Mouse (Mus musculus): ENCODE results near the gene Ogg1.

Gene Ogg1

DNA sequence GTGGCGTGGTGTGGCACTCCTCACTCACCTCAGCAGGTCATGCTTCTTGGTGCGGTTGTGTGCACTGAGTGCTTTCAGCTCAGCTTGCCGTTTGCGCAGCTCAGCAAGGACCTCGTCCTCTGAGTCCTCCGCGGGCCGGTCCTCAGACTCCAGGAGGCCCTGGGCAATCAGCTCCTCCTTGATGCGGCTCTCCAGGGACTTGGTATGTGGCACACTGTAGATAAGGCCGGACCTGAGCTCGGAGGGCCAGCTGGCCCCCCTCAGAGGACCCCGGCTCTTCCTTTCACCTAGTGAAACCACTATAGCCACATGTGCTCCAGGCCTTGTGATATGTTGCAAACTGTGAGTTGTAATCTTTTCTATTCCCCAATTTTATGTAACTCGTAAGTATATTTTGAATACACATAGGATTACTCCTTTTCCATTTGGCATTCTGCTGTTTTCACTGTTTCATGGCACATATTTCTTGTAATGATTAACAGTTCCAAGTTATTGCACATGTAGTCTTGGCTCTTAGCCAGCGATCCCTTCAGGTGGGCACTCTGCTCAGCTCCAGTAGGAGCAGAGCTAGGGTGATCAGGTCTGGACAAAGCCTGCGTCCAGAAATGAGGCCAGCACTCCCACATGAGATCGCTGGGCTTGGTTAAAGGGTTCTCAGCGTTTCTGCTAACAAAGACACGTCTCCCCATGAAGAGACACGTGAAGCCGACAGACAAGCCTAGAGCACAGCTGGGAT lies 43.6 kb downstream of the Ogg1 start:
- Histone ChIP-seq H3K36me3 (ENCODE audit: control insufficient read depth, insufficient read depth, low read length, poor library complexity, severe bottlenecking) (peaks cover 8% of the 10 kb centered on the region), H3K27me3 (ENCODE audit: control insufficient read depth, insufficient read depth, low read length, poor library complexity, severe bottlenecking) (no peaks in the 10 kb centered on the region)
- DNase-seq (ENCODE audit: low read depth, low spot score): no peak

- Histone ChIP-seq H3K36me3 (ENCODE audit: control insufficient read depth, insufficient read depth, low read length, poor library complexity, severe bottlenecking) (peaks cover 7% of the 10 kb centered on the region), H3K27me3 (ENCODE audit: control insufficient read depth, insufficient read depth, low read length, poor library complexity, severe bottlenecking) (no peaks in the 10 kb centered on the region)
- DNase-seq (ENCODE audit: low read depth, low spot score): no peak
Observed at GRCm38 (mm10) chr6:113373491-113373890, 46.7 kb downstream of the Ogg1 start.

DNA sequence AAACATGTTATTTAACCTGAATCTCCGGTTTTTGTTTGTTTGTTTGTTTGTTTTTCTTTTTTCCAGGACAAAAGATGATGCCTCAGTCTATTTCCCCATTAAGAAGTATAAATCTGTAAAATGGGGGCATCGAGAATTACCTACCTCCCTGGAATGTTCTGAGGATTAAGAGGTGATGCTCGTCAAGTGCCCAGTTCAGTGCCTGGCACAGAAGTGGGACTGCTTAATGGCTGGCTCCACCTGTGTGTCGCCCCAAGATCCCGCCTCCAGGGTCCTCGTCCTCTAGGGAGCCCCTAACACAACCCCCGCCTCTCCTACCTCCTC lies 50.4 kb downstream of the Ogg1 start:
- no peak for DNase-seq (ENCODE audit: low read depth, low spot score)

GRCm38 (mm10) chr6:113377496-113378385 lies 51.0 kb downstream of the Ogg1 start, which contains the start of the genes Tada3 and Arpc4:
Gene Tada3, minus strand, starts transcription at chr6:113377883.
Gene Arpc4, plus strand, starts transcription at chr6:113378115.
- Histone ChIP-seq H3K27me3 (ENCODE audit: control insufficient read depth, insufficient read depth, low read length, poor library complexity, severe bottlenecking) (no peaks in the 10 kb centered on the region), H3K36me3 (ENCODE audit: control insufficient read depth, insufficient read depth, low read length, poor library complexity, severe bottlenecking) (peaks cover 13% of the 10 kb centered on the region)
- peak; percentile 95 for DNase-seq (ENCODE audit: low read depth, low spot score)

More for the DNA sequence above, 50.4 kb downstream of the Ogg1 start:
- Histone ChIP-seq H3K27me3 (ENCODE audit: control insufficient read depth, insufficient read depth, low read length, poor library complexity, severe bottlenecking) (no peaks in the 10 kb centered on the region), H3K36me3 (ENCODE audit: control insufficient read depth, insufficient read depth, low read length, poor library complexity, severe bottlenecking) (peaks cover 12% of the 10 kb centered on the region)

DNA sequence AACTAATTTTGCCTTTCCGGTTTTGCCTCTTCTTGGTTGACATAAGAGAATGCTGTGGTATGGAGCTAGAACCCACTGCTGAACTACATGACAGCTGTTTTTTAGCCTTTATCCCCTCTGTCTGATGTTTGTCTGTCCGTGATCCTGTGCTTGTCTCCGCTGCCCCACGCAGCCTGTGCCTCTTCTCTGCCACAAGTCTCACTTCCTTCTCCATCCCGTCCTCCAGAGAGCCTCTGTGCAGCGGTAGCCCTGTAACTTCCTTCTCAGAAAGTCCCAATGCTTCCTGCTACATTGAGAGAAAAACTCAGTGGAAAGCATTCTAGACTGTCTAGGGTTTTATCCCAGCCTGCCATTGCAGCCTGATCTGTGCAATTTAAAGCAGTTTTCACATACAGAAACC lies 52.5 kb downstream of the Ogg1 start:
- DNase-seq (ENCODE audit: low read depth, low spot score): peak; percentile 58
- no peaks in the 10 kb centered on the region for H3K27me3 ChIP-seq (ENCODE audit: control insufficient read depth, insufficient read depth, low read length, poor library complexity, severe bottlenecking)
- peaks cover 18% of the 10 kb centered on the region for H3K36me3 ChIP-seq (ENCODE audit: control insufficient read depth, insufficient read depth, low read length, poor library complexity, severe bottlenecking)

GRCm38 (mm10) chr6:113380480-113380879 lies 53.7 kb downstream of the Ogg1 start:
- no peaks in the 10 kb centered on the region for H3K27me3 ChIP-seq (ENCODE audit: control insufficient read depth, insufficient read depth, low read length, poor library complexity, severe bottlenecking)
- peaks cover 23% of the 10 kb centered on the region for H3K36me3 ChIP-seq (ENCODE audit: control insufficient read depth, insufficient read depth, low read length, poor library complexity, severe bottlenecking)
- DNase-seq (ENCODE audit: low read depth, low spot score): no peak

- H3K36me3 ChIP-seq (ENCODE audit: control insufficient read depth, insufficient read depth, low read length, poor library complexity, severe bottlenecking): peaks cover 31% of the 10 kb centered on the region
- H3K27me3 ChIP-seq (ENCODE audit: control insufficient read depth, insufficient read depth, low read length, poor library complexity, severe bottlenecking): no peaks in the 10 kb centered on the region
- DNase-seq (ENCODE audit: low read depth, low spot score): no peak
Observed at GRCm38 (mm10) chr6:113384351-113384927, 57.7 kb downstream of the Ogg1 start.

Measured in splenic B cell, adult 2 months (primary cell).